Mouse (Mus musculus): ENCODE measurements at regions not wholly inside any gene's neighbourhood (a gene's known extent, or its start where the extent isn't known, plus 50 kb on each side); places are given as distances from the start of the nearest gene placed in this dataset.
A peak's percentile ranks its signal among the peaks of the same experiment; 100 is the strongest.

DNA sequence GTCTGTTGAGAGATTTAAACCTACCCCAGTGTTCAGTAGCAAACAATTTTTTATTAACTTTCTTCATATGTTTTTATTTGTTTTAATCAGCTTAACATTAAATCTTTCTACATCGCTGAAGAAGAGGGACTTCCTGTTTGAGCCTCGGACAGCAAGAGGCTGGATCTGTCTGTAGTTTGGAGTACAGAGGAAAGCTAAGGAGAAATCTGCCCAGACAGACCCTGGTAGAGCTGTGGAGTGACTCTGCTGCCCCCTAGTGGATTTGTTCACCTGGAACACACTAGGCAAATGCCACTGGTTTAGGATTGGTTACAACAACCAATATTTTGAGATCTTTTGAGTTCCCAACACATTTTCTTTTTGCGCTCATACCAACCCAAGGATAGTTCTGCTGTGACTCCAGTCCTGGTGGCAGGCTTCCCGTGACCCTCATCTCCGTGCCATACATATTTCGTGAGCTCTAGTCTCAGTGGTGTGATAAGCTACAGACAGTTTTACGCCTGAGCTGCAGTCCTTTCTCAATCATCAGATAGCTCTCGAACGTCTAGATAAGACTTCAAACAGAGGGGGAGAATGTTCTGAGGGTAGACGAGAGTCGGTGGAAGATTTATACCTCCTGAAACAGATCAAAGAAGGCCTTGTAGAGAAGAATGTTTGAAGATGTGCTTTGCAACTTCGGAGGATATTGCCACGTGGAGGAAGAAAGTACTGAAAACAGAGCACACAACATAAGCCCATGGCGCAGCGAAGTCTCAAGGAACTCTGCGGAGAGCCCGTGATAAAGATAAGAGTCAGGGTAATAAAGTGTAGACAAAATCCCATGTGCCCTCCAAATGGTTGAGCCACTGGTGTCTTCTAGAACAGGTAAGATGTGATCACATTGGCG is 119.0 kb upstream of the Nabp1 start:
- Histone ChIP-seq H3K9me3 (ENCODE audit: control insufficient read depth, low read length) (no peaks in the 10 kb centered on the region), H3K4me2 (replicated peaks) (peak overlapping the region; percentile 15; the same call in 1 of the 2 replicates), H3K27me3 (ENCODE audit: control insufficient read depth, insufficient read depth, low read length) (no peaks in the 10 kb centered on the region), H3K27ac (no peak overlapping the region), H3K4me3 (replicated peaks; ENCODE audit: low read length) (no peak overlapping the region), H3K9ac (no peak overlapping the region), H3K36me3 (replicated peaks; ENCODE audit: control insufficient read depth, insufficient read depth) (no peaks in the 10 kb centered on the region), H3K4me1 (replicated peaks; ENCODE audit: control insufficient read depth, insufficient read depth, low read length) (no peaks in the 10 kb centered on the region)
- ATAC-seq (ENCODE audit: low FRiP score) (peak; percentile 92), DNase-seq (ENCODE audit: low spot score) (peak; percentile 90)
- WGBS = 58% methylated on average over 18 of the region's 18 CpGs

- ATAC-seq (ENCODE audit: low FRiP score) (no peak), DNase-seq (ENCODE audit: low spot score) (no peak)
- Histone ChIP-seq H3K9ac (no peak overlapping the region), H3K4me1 (replicated peaks; ENCODE audit: control insufficient read depth, insufficient read depth, low read length) (peaks cover 5% of the 10 kb centered on the region; the same call in 1 of the 2 replicates), H3K4me3 (replicated peaks; ENCODE audit: low read length) (no peak overlapping the region), H3K4me2 (replicated peaks) (no peak overlapping the region), H3K9me3 (ENCODE audit: control insufficient read depth, low read length) (no peaks in the 10 kb centered on the region), H3K36me3 (replicated peaks; ENCODE audit: control insufficient read depth, insufficient read depth) (no peaks in the 10 kb centered on the region), H3K27me3 (ENCODE audit: control insufficient read depth, insufficient read depth, low read length) (no peaks in the 10 kb centered on the region), H3K27ac (no peak overlapping the region)
- whole genome bisulfite sequencing = 76% methylated on average over 4 of the region's 4 CpGs
These were observed 116.4 kb upstream of the Nabp1 start for GRCm38 (mm10) chr1:51594666-51595065.

- Histone ChIP-seq H3K4me1 (replicated peaks; ENCODE audit: control insufficient read depth, insufficient read depth, low read length) (peaks cover 5% of the 10 kb centered on the region; the same call in 1 of the 2 replicates), H3K27me3 (ENCODE audit: control insufficient read depth, insufficient read depth, low read length) (no peaks in the 10 kb centered on the region), H3K4me2 (replicated peaks) (no peak overlapping the region), H3K9me3 (ENCODE audit: control insufficient read depth, low read length) (no peaks in the 10 kb centered on the region), H3K9ac (no peak overlapping the region), H3K36me3 (replicated peaks; ENCODE audit: control insufficient read depth, insufficient read depth) (no peaks in the 10 kb centered on the region), H3K27ac (no peak overlapping the region), H3K4me3 (replicated peaks; ENCODE audit: low read length) (no peak overlapping the region)
- 82% methylated on average over 10 of the region's 10 CpGs for WGBS
- DNase-seq (ENCODE audit: low spot score) (no peak), ATAC-seq (ENCODE audit: low FRiP score) (no peak)
These were observed 115.6 kb upstream of the Nabp1 start for GRCm38 (mm10) chr1:51593621-51594441.

- Histone ChIP-seq H3K27ac (no peak overlapping the region), H3K36me3 (replicated peaks; ENCODE audit: control insufficient read depth, insufficient read depth) (no peaks in the 10 kb centered on the region), H3K27me3 (ENCODE audit: control insufficient read depth, insufficient read depth, low read length) (no peaks in the 10 kb centered on the region), H3K9ac (no peak overlapping the region), H3K4me2 (replicated peaks) (no peak overlapping the region), H3K4me1 (replicated peaks; ENCODE audit: control insufficient read depth, insufficient read depth, low read length) (peaks cover 5% of the 10 kb centered on the region; the same call in 1 of the 2 replicates), H3K9me3 (ENCODE audit: control insufficient read depth, low read length) (no peaks in the 10 kb centered on the region), H3K4me3 (replicated peaks; ENCODE audit: low read length) (no peak overlapping the region)
- 70% methylated on average over 4 of the region's 4 CpGs for WGBS
- ATAC-seq (ENCODE audit: low FRiP score) (no peak), DNase-seq (ENCODE audit: low spot score) (no peak)
These were observed 113.7 kb upstream of the Nabp1 start for GRCm38 (mm10) chr1:51591886-51592285.

DNA sequence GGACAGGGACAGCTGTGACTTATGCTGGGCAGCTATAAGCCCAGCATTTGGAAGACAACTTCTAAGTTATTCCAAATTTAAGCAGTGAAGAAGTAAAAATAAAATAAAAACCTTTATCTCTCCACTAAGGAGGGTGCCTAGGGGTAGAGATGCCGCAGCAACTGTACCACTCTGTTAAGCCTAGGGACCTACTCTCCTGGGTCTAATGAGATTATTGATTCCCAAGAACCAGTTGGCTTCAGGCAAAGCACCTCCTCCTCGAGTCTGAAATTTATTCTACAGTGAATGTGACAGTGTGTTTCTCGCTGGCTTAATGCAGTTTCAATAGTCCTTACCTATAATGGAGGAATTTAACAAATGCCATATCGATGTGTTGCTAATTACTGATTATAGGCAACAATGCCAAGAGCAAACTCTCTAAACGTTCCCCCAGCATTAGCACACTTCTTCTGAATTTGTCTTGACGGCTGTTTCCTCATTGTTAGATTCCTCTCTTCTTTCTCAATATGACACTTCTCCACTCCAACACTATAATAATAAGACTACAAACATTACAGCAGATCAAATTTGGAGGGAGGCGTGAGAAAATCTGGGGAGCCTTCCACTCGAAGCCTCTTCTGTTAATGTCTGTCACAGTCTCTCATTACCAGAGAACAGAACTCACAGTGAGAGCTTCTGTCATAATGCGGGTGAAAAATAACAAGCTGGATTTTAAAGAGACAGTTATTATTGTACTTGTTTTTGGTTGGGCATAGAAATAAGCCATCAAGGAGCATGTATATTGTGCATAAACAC is 112.6 kb upstream of the Nabp1 start:
- 63% methylated on average over 9 of the region's 9 CpGs for WGBS
- DNase-seq (ENCODE audit: low spot score) (no peak), ATAC-seq (ENCODE audit: low FRiP score) (peak; percentile 37; the same call in 1 of the 2 replicates)

GRCm38 (mm10) chr1:51584925-51585424 is 106.8 kb upstream of the Nabp1 start:
- no peak for DNase-seq (ENCODE audit: low spot score)
- H3K9ac ChIP-seq = no peak overlapping the region
- WGBS = 66% methylated on average over 3 of the region's 3 CpGs
- no peak overlapping the region for H3K4me3 ChIP-seq (replicated peaks; ENCODE audit: low read length)
- H3K27me3 ChIP-seq (ENCODE audit: control insufficient read depth, insufficient read depth, low read length) = no peaks in the 10 kb centered on the region
- no peaks in the 10 kb centered on the region for H3K9me3 ChIP-seq (ENCODE audit: control insufficient read depth, low read length)
- ATAC-seq (ENCODE audit: low FRiP score) = no peak
- H3K27ac ChIP-seq = no peak overlapping the region
- no peak overlapping the region for H3K4me2 ChIP-seq (replicated peaks)
- no peaks in the 10 kb centered on the region for H3K36me3 ChIP-seq (replicated peaks; ENCODE audit: control insufficient read depth, insufficient read depth)
- no peaks in the 10 kb centered on the region for H3K4me1 ChIP-seq (replicated peaks; ENCODE audit: control insufficient read depth, insufficient read depth, low read length)

More for the DNA sequence above, 112.6 kb upstream of the Nabp1 start:
- H3K4me1 ChIP-seq (replicated peaks; ENCODE audit: control insufficient read depth, insufficient read depth, low read length) = peaks cover 5% of the 10 kb centered on the region; the same call in 1 of the 2 replicates
- H3K36me3 ChIP-seq (replicated peaks; ENCODE audit: control insufficient read depth, insufficient read depth) = no peaks in the 10 kb centered on the region
- no peak overlapping the region for H3K27ac ChIP-seq
- H3K27me3 ChIP-seq (ENCODE audit: control insufficient read depth, insufficient read depth, low read length) = no peaks in the 10 kb centered on the region
- H3K4me3 ChIP-seq (replicated peaks; ENCODE audit: low read length) = no peak overlapping the region
- no peaks in the 10 kb centered on the region for H3K9me3 ChIP-seq (ENCODE audit: control insufficient read depth, low read length)
- no peak overlapping the region for H3K4me2 ChIP-seq (replicated peaks)
- no peak overlapping the region for H3K9ac ChIP-seq

- no peak for ATAC-seq (ENCODE audit: low FRiP score)
These were observed 105.6 kb upstream of the Nabp1 start for GRCm38 (mm10) chr1:51583871-51584270.

DNA sequence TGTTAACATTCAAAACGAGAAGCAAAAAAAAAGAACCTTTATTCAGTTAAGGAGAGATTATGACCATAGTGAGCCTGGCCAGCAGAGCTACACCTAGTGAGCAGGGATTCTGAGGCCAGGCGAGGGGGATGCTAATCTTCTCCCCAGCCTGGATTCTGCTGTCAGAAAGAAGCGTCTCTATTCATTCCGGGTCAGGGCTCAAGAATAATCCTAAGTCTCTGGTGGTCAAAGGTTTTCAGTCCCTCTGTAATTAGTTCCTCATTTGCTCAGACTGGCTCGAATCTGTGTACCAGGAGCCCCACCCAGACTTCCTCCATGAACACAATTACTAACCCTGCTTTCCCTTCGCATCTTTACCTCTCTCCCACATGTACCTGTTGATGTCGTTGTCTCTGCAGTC is 101.8 kb upstream of the Nabp1 start:
- no peaks in the 10 kb centered on the region for H3K36me3 ChIP-seq (replicated peaks; ENCODE audit: control insufficient read depth, insufficient read depth)
- no peak overlapping the region for H3K4me2 ChIP-seq (replicated peaks)
- H3K4me1 ChIP-seq (replicated peaks; ENCODE audit: control insufficient read depth, insufficient read depth, low read length) = no peaks in the 10 kb centered on the region
- no peaks in the 10 kb centered on the region for H3K9me3 ChIP-seq (ENCODE audit: control insufficient read depth, low read length)
- ATAC-seq (ENCODE audit: low FRiP score) (no peak), DNase-seq (ENCODE audit: low spot score) (no peak)
- no peaks in the 10 kb centered on the region for H3K27me3 ChIP-seq (ENCODE audit: control insufficient read depth, insufficient read depth, low read length)
- no peak overlapping the region for H3K9ac ChIP-seq
- H3K27ac ChIP-seq = no peak overlapping the region
- 20% methylated on average over 7 of the region's 7 CpGs for WGBS
- no peak overlapping the region for H3K4me3 ChIP-seq (replicated peaks; ENCODE audit: low read length)

More at GRCm38 (mm10) chr1:51583871-51584270, 105.6 kb upstream of the Nabp1 start:
- 82% methylated on average over 4 of the region's 4 CpGs for WGBS
- Histone ChIP-seq H3K9ac (no peak overlapping the region), H3K36me3 (replicated peaks; ENCODE audit: control insufficient read depth, insufficient read depth) (no peaks in the 10 kb centered on the region), H3K27me3 (ENCODE audit: control insufficient read depth, insufficient read depth, low read length) (no peaks in the 10 kb centered on the region), H3K4me2 (replicated peaks) (no peak overlapping the region), H3K4me3 (replicated peaks; ENCODE audit: low read length) (no peak overlapping the region), H3K9me3 (ENCODE audit: control insufficient read depth, low read length) (no peaks in the 10 kb centered on the region), H3K4me1 (replicated peaks; ENCODE audit: control insufficient read depth, insufficient read depth, low read length) (no peaks in the 10 kb centered on the region), H3K27ac (no peak overlapping the region)
- DNase-seq (ENCODE audit: low spot score) = no peak

Data from hindbrain, embryonic 14.5 days (tissue).